Mouse (Mus musculus) bone marrow macrophage, adult 2 months (primary cell): ENCODE measurements around the gene 2310034G01Rik.

ENCODE experiments used
- CTCF ChIP-seq: IDR thresholded peaks from 2 replicates; pipeline ENCODE4 v1.5.1; 2012; ENCODE audit warnings: low read depth, mild to moderate bottlenecking, low read length, moderate library complexity
- POLR2A ChIP-seq: IDR thresholded peaks from 2 replicates; pipeline ENCODE4 v1.6.1; 2012; ENCODE audit warnings: mild to moderate bottlenecking, low read depth, low read length, borderline replicate concordance

GRCm38 (mm10) chr19:46392018-46392417 lies 41.9 kb upstream of the 2310034G01Rik start:
- TF ChIP-seq POLR2A = no peak
- TF ChIP-seq CTCF = peak; percentile 58
